Mouse (Mus musculus) left cerebral cortex, postnatal 14 days (tissue): ENCODE measurements around the gene Dlg1. TPM values are rescaled to one million over a fixed set of nuclear protein-coding genes. Genes with fewer than 3 reads are reported as not detected.
A peak's percentile ranks its signal among the peaks of the same experiment; 100 is the strongest.

ENCODE experiments used
- DNase-seq, 2 experiments: peaks; one replicate each; pipeline ENCODE4 v3.0.0; 2021 to 2022; ENCODE audit warnings: low spot score in 2 of 2, mixed read lengths in 1 of 2
- intact Hi-C: fragments of 180-260 bp; cut with DNase I; formaldehyde crosslinking; loops from one replicate; pipeline ENCODE4 v1.15.1; 2025
- total RNA-seq, 2 experiments: library from RNA; stranded (reverse); gene quantifications; 2 replicates each; pipeline ENCODE4 v1.2.3; 2021

Dlg1 gene
- total RNA-seq, 2 experiments from 2014 or later: 148 to 158 TPM

DNA sequence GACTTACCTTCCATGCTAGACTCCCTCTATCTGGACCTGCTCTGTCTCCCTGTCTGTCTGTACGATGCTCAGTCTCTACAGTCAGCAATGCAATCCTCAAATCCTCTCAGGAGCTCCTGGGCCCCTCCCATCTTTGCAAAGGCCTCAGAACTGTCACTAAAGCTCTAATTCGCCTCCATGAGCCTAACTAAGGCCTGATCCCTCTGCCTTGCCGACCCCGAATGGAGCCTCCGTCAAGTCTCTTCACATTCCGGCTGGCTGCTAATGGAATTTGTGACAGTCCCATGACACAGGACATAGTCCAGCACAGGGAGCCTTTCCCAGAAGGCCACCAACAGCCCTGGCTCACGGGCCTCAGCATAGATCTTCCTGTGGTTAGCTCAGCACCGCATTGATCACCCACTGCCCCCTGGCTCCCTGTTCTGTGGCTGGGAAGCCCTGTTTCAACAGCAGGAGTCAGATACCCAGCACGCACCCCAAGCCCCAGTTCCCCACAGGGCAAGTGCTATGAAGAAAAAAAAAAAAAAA, 219.2 kb downstream of the Dlg1 start:
- DNase-seq: no peak
- intact Hi-C loops: no loop called here

DNA sequence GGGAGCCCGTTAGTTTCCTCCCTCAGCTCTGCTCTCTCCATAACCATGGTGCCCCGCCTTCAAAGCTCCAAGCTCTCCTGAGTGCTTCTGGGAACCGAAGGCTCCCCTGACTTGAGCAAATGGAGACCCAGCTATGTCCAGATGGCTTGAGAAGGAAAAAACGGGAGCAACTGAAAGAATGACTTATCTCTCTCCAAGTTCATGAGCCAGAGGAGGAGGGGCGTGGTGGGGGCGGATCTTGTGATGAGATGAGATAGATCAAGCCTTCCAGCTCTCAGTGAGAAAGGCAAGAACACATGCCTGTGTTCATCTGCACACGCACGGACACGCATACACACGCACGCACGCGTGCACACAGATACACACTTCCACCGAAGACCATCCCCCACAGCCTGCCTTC, 220.1 kb downstream of the Dlg1 start:
- no peak for DNase-seq

DNA sequence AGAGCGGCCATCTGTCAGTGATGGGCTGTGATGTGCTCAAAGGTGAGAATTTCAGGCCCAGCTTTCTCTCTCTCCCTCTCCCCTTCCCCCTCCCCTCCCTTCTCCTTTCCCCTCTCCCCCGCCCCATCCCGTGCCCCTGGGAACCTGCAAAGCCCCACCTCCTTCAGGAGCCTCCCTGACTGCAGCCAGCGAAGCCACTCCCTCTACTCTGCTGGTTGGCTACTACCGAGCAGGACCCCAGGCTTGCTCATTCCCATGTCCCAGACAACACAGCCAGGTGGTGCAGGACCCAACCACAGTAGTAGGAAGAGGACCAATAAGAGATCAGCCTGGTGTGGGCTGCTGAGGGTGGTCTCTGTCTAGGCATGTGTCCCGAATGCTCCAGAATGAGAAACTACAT, 220.7 kb downstream of the Dlg1 start:
- intact Hi-C loops: no loop called here
- DNase-seq: no peak

More for the DNA sequence above, 220.1 kb downstream of the Dlg1 start:
- intact Hi-C loops: no loop called here

DNA sequence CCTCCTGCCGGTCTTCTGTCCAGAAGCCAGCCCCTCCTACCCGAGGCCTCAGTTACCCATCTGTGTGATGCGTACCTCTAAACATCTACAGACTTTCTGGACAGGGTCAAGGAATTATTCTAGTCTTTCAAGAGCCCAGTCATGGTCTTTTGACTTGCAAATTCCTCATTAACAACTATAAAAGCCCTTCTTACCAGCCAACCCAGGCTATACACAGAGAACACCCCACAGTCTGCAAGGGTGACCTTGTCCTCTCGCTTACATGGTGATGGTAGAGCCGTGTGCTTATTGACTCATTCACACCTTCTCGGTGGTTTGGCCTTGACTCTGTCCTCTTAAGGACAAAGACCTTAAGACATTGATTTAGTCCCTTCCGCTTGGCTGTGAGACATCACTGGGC, 227.7 kb downstream of the Dlg1 start:
- intact Hi-C loops: no loop called here
- DNase-seq: no peak

DNA sequence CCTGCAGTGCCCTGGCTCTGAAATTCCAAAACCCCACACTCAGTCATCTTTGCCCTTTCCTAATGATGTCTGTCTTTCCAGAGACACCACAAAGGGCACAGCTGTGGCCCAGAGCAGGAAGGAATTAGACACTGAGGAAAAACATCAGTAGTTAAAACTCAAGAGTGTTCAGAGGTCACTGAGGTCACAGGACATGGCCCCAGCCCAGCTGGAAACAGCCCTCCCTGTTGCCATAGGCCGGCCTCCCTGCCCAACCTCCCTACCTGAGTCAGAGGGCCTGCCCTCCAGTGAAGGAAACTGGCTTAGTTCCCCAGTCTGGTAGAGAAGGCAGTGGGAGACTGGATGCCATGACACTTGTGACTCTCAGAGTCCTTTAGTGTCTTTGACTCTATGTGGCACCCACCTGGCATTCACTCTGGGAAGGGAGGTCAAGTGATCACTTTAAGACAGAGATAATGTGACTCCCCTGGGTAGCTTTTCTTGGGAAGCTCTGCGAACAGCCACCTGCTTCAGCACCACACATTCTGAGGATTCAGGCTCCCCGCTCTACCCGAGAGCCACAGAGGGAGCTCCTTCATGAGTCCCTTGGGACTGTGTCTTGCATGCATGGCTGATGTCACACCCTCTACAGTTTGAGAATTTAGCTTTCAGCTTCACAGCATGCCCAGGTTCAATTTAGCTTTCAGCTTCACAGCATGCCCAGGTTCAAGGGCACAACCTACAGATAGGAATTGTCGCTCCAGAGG, 230.3 kb downstream of the Dlg1 start:
- intact Hi-C loops: no loop called here
- DNase-seq: no peak

DNA sequence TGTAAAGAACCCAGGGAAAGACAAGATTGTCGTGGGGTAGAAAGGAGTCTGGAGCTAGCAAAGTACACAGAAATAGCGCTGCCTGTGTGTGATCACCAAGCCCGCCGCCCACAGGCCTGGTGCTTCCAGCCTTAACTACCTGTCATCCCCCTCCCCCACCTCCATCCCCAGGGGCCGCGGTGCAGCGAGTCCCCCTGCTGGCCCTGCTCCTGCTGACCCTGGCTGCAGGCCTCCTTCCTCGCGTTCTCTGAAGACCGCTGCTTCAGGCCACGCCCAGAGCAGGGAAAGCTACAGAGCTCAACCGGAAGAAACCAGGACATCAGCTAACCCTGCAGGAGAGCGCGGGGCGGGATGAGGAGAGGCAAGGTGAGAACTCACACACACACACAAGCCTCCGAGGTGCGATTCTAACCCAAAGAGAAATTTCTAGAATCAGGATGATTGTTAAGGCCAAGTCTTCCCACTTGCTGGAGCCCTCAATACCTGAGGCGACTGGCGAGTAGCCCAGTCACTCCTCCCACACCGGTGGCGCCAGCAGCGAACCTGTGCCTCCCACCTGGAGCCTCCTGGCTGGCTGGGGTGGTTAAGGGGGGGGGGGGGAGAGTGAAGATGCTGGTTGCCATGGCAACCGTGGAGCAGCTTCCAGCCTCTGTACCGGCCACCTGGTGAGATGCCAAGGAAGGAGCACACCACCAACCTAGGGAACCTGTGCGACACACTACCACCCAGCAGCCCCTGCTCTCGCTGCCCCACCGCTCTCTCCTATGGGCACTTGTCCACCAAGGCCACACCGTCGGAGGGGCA, 233.9 kb downstream of the Dlg1 start:
- DNase-seq: peak; percentile 74 to 85
- intact Hi-C loops: no loop called here

DNA sequence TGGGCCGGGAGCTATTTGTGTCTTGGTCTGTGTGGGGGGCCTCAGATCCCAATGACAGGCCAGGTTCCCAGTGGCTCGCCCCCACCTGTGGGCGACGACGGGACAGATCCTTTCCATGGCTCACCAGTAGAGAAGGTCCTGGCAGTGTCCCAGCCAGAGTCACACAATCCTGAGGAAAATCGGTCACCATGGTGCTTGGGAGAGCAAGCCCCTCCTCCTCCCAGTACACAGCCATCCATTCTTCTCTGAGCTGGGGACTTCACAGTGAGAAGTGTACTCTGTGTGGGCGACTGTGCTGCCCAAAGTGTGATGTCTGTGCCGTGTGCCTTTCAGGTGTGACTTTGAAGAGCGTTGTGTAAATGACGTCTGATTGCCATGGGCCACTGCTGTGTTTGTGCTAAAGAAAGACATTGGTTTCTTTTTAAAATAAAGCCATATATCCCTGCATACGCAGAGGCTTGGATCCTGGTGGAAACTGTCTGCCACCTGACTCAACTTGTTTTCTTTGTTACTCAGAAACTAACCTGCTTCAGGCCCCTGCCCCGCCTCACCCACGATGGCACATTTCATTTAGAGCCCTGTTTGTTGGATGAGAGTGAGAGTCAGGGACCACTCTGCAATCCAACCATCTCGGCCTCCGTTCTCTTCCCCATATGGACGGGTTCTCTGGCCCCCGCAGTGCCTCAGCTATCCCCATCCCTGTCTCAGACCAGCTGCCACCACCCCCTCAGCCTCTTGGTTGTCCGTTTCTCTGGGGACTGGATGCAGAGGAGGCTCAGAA, 235.5 kb downstream of the Dlg1 start:
- peak; percentile 86 to 96 for DNase-seq
- intact Hi-C loops: loop anchor here (1.0 kb wide), 1 partner anchor 22 kb away; no protein-coding TSS in a partner anchor

DNA sequence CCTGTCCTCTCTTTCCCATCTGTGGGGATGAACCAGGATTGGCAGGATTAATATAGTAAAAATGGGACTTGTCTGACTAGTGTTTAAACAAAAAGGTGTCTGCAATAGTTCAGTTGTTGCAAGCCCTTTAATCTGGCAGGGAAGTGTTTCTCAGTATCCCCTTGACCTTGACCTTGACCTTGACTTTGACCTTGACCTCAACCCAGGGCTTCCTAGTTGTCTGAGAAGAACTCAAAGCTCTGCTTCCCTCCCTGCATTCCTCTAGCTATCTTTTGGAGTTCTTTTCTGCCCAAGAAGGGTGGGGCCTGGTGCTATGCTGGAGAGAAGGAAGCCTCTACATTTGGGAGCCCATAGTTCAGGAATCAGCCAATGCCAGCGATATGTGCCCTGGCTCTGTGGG, 238.6 kb downstream of the Dlg1 start:
- intact Hi-C loops: no loop called here
- DNase-seq: no peak

DNA sequence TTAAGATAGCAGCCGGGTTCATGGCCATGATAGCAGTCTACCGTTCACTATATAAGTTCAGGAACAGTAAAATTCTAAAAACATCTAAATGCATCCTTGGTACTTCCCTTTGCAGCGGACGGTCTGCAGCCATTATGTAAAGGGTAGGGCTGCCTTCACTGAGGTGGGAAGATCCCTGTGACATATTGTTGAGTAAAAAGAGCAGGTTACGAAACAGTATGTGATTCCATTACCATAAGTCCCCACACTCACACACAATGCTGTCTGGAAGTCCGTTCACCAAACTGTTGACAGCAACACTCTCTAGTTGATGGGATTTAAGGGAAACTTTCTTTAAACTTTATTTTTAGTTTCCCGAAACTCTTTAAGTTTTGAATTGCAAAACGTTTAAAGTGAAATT, 240.0 kb downstream of the Dlg1 start:
- intact Hi-C loops: no loop called here
- DNase-seq: peak in 1 of 2 experiments; percentile 68

DNA sequence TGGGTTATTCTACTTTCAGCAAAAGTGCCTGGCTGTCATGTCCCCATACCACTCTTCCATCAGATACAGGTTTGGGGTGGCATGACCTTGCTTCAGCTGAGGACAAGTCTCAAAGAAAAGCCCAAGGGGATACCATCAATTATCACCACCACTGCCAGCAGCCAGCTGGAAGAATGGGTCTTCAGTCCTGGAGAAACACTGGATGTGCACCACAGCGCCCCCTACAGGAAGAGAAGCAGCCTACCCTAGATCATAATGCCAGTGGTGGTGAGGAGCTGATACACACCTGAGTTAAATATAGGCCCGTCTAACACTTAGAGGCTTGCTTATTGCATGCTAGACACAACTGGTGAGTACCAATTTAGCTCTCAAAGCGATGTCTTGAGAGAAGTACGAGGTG, 242.1 kb downstream of the Dlg1 start:
- no peak for DNase-seq
- intact Hi-C loops: no loop called here

DNA sequence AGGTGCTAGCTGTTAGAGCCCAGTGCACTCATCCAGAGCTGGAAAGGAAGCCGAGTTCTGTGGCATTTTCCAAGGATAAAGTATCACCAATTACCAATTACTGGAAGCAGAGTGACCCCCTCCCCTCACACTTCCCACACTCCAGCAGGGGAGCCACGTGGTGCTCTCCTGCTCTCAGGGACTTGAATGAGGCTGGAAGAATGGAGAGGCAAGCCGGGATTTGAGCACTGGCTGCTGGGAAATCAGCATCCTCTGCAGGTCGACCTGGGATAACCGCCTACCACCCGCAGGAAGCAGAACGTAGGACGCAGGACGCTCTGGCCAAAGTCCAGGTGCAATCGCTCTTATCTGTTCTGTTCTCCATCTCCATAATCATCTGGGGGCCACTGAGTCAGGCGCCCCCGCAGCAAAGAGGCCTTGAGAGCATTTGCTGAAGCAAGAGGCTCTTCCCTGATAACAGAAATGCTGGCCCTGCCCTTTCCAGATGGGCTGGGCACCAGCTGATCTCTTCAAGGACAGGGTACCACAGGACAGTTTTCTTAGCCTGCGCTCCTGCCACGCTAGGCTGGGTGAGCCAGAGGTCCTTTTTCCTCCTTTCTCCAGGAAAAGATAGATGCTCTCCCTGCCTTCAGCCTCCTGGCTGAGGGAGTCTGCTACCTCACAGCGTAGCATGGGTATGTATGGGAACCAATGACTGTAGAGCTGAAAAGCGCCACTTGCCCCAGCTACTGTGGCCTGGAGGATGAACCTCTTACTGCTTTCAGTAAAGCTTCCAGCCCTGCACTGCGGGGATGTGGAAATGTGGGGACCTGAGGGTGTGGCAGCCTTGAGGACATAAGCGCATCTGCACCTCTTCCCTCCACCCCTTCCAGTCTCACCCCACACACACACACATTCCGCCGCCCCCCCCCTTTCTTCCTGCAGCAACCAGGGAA, 242.9 kb downstream of the Dlg1 start:
- no peak for DNase-seq
- intact Hi-C loops: no loop called here

DNA sequence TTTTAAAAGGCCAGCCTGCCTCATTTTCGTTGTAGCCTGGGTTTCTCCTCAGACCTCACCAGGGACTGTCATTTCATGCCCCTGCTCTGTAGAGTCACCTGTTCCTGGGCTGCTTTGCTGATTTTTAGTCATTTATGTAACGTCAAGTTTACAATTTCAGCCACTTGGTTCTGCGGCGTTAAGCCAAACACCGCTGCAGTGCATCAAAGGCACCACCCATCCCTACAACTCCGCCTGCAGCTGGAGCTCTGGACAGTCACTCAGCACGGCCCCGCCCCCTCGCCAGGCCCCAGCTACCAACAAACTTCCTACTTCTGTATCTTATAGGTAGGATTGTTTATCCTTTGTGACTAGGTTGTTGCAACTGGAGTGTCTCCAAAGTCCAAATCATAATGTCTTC, 243.7 kb downstream of the Dlg1 start:
- peak in 1 of 2 experiments; percentile 34 for DNase-seq
- intact Hi-C loops: no loop called here

DNA sequence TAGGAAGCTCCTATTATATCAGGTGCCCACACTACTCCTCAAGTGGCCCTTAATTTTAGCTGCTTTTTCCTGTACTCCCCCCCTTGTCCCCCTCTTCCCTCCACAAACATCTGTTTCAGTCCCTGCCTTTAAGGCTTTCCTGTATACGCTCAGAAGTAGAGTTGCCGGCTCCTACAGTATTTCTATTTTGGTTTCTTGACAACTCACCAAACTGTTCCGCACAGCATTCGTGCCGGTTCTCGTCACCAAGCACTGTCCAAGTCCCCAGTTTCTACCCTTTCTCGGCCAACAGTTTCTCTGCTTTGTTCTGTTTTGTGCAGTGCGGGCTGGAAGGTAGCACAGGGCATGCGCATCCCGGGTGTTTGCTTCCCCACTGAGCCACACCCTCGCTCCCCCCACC, 245.7 kb downstream of the Dlg1 start:
- intact Hi-C loops: no loop called here
- peak; percentile 57 to 76 for DNase-seq

DNA sequence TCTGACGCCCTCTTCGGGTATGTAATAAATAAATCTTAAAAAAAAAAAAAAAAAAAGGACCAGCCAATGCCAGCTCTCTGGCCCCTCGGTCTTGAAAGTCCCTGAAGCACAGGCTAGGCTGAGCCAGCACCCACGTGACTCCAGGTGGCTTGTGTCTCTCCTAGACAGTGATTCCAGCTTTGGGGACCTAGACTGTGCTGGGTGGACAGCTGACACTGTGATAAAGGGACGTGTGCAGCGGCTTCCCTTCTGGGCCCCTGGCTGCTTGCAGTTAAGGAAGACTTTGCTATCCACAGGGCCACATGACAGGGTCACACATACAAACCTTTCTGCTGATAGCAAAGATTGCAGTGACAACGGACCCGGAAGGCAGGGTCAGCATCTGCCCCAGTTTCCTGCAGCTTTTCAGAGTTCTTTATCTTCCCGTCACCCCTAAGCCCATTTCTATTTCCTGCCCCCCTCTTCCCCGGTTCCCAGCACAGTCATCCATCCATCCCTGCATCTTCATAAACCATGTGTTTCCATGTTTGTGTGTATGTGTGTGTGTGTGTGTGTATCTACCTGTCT, 247.1 kb downstream of the Dlg1 start:
- intact Hi-C loops: no loop called here
- no peak for DNase-seq

DNA sequence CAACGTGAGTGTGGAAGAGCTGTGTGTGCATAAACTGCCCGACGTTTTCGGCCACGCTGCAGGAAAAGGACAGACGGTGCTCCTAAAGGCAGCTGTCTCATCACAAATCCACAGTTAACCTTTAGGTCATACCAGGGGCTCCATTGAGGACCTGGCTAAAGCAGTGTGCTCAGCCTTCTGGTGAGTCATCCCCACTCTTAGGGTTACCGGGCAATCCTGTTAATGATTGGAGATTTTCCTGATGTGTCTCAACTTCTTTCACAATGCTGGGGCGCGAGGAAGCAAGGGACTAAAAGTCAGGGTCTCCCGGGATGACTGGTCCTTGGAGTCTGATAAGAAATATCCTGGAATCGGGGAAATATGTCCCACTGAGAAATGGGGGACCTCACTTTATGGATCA, 254.5 kb downstream of the Dlg1 start:
- intact Hi-C loops: loop anchor here (2.0 to 5.0 kb wide), 3 partner anchors 39 to 460 kb away; partner anchors contain the start of gene Meltf

DNA sequence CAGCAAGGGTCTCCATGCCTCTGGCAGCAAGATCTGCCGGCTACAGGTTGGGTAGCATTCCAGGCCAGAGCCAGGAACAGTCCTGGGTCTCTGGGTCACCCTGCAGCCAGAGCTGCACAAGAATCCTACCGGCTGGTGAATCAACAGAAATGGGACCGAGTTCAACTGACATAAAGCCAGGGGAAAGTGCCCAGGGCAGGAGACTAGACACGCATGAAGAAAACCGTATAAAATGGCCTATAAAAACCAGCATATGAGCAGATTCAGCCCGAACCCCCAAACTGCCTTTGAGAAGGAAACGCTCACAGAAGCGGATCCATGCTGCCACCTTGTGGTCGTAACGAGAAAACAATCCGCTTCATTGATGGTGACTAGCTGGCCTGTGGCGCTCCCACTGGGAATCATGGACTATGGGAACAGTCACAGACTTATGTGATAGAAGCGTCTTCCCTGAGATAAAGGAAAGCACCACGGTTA, 255.0 kb downstream of the Dlg1 start:
- peak; percentile 94 to 95 for DNase-seq
- intact Hi-C loops: loop anchor here (2.0 to 5.0 kb wide), 3 partner anchors 39 to 461 kb away; partner anchors contain the start of gene Meltf

More for the DNA sequence above, 254.5 kb downstream of the Dlg1 start:
- no peak for DNase-seq

DNA sequence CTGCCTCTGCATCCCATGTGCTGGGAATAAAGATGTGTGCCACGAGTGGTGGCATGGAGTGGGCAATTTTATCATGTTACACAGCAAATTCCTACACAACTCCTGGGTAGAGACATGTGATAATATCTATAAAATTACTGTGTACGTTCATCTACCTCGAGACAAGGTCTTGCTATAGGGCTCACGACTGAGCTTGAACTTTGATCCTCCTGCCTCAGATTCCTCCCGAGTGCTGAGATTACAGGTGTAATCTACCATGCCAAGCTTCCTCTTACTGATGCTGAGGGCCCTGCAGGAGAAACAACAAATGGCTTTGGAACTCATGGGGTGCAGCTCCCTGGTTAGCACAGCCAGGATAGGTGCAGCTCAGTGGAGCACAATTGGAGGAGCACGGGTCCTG, 261.1 kb downstream of the Dlg1 start:
- intact Hi-C loops: no loop called here

More for the DNA sequence above, 261.1 kb downstream of the Dlg1 start:
- no peak for DNase-seq
